Mouse (Mus musculus) brain, embryonic 14.5 days (tissue): ENCODE results near the gene Npas3.

ENCODE experiments used
- CTCF ChIP-seq: fragments of 200-500 bp; IDR thresholded peaks from 2 replicates; pipeline ENCODE4 v1.5.1; 2012; ENCODE audit warnings: inconsistent platforms, mild to moderate bottlenecking, moderate library complexity, borderline replicate concordance; ENCODE audit not compliant: insufficient read depth, insufficient read length; ENCODE audit errors: extremely low read depth
- POLR2A ChIP-seq: fragments of 200-500 bp; IDR thresholded peaks from 2 replicates; pipeline ENCODE4 v1.6.1; 2012; ENCODE audit warnings: mild to moderate bottlenecking, inconsistent platforms, borderline replicate concordance; ENCODE audit not compliant: poor library complexity, insufficient read depth, insufficient read length, severe bottlenecking; ENCODE audit errors: extremely low read depth

DNA sequence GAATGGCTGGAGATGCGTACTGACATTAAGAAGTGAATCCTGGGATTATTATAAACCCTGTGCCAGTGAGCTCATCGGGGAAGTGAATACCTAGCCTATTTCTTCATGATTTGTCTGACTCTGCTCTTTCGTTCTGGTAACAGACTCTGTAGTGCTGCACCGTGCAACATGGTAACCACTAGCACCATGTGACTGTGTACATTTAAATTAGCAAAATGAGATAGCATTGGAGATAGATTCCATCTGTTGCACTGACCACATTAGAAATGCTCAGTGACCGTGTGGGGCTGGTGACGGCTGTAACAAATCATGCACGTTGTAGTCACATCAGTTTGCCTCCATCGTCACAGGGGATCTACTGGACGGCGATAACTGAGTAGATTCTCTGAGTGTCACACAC lies 178.7 kb downstream of the Npas3 start:
- no peak for TF ChIP-seq CTCF
- no peak for TF ChIP-seq POLR2A
